Mouse (Mus musculus) gastrocnemius, postnatal 36 days (tissue): ENCODE measurements around the gene Ube2z. TPM values are rescaled to one million over a fixed set of nuclear protein-coding genes. Genes with fewer than 3 reads are reported as not detected.
A peak's percentile ranks its signal among the peaks of the same experiment; 100 is the strongest.

Source experiments
- DNase-seq, 2 experiments: peaks; one replicate each; pipeline ENCODE4 v3.0.0; 2022
- intact Hi-C: fragments of 180-260 bp; cut with DNase I; formaldehyde crosslinking; loops from one replicate; pipeline ENCODE4 v1.15.1; 2025
- total RNA-seq, 2 experiments: library from RNA; stranded (reverse); gene quantifications; 2 replicates each; pipeline ENCODE4 v1.2.3; 2021

Gene Ube2z
- total RNA-seq, 2 experiments from 2014 or later = 14.5 to 15.4 TPM

- intact Hi-C loops = no loop called here
- DNase-seq = no peak
Measured at GRCm38 (mm10) chr11:96015421-96015820, 49.8 kb downstream of the Ube2z start.

GRCm38 (mm10) chr11:96011982-96012381 is 53.2 kb downstream of the Ube2z start:
- intact Hi-C loops = no loop called here
- DNase-seq = no peak

GRCm38 (mm10) chr11:96008827-96009226 is 56.4 kb downstream of the Ube2z start:
- no peak for DNase-seq
- intact Hi-C loops = loop anchor here (10.0 kb wide), 1 partner anchor 196 kb away; no protein-coding TSS in a partner anchor

- DNase-seq = peak in 1 of 2 experiments; percentile 29
- intact Hi-C loops = loop anchor here (10.0 kb wide), 1 partner anchor 197 kb away; no protein-coding TSS in a partner anchor
Measured at GRCm38 (mm10) chr11:96007516-96008235, 57.5 kb downstream of the Ube2z start.

- peak in 1 of 2 experiments; percentile 20 for DNase-seq
- intact Hi-C loops = loop anchor here (10.0 kb wide), 1 partner anchor 198 kb away; no protein-coding TSS in a partner anchor
Measured at GRCm38 (mm10) chr11:96006852-96007515, 58.2 kb downstream of the Ube2z start.

- peak in 1 of 2 experiments; percentile 19 for DNase-seq
- intact Hi-C loops = loop anchor here (10.0 kb wide), 1 partner anchor 198 kb away; no protein-coding TSS in a partner anchor
Measured at GRCm38 (mm10) chr11:96006367-96006851, 58.8 kb downstream of the Ube2z start.

- intact Hi-C loops = loop anchor here (10.0 kb wide), 1 partner anchor 199 kb away; no protein-coding TSS in a partner anchor
- DNase-seq = peak in 1 of 2 experiments; percentile 45
Measured at GRCm38 (mm10) chr11:96005403-96006271, 59.6 kb downstream of the Ube2z start, which contains the start of gene Igf2bp1. Gene Igf2bp1 (minus strand): TSS chr11:96005940.

GRCm38 (mm10) chr11:96004793-96005402 is 60.3 kb downstream of the Ube2z start:
- no peak for DNase-seq
- intact Hi-C loops = loop anchor here (10.0 kb wide), 1 partner anchor 200 kb away; no protein-coding TSS in a partner anchor

- intact Hi-C loops = loop anchor here (10.0 kb wide), 1 partner anchor 201 kb away; no protein-coding TSS in a partner anchor
- DNase-seq = no peak
Measured at GRCm38 (mm10) chr11:96003969-96004792, 61.0 kb downstream of the Ube2z start.

- intact Hi-C loops = loop anchor here (10.0 kb wide), 1 partner anchor 202 kb away; no protein-coding TSS in a partner anchor
- DNase-seq = no peak
Measured at GRCm38 (mm10) chr11:96003100-96003900, 61.9 kb downstream of the Ube2z start.

Other genes with a start within 250 kb of the Ube2z start
- gene Phospho1, start 240.9 kb downstream of the Ube2z start, total RNA-seq = 100 to 1,000 TPM; 287 to 314 TPM
- 1 to 10 TPM; 4.2 to 5.5 TPM for gene Gngt2, start 228.2 kb downstream of the Ube2z start, total RNA-seq
- 1 to 10 TPM; 2.8 to 3.6 TPM for gene Abi3, start 222.9 kb downstream of the Ube2z start, total RNA-seq
- gene B4galnt2, start 150.5 kb downstream of the Ube2z start, total RNA-seq = not detected
- gene Igf2bp1, start 59.4 kb downstream of the Ube2z start, total RNA-seq = not detected
- not detected for gene Gip, start 40.8 kb downstream of the Ube2z start, total RNA-seq
- 10 to 100 TPM; 26.5 to 30.1 TPM for gene Snf8, start 30.5 kb downstream of the Ube2z start, total RNA-seq
- gene Atp5g1, start 10.3 kb upstream of the Ube2z start, total RNA-seq = 1,000 to 10,000 TPM; 1,399 to 1,465 TPM
- gene Calcoco2, start 46.6 kb upstream of the Ube2z start, total RNA-seq = not detected
- not detected for gene Ttll6, start 68.4 kb upstream of the Ube2z start, total RNA-seq
- gene Hoxb13, start 128.9 kb upstream of the Ube2z start, total RNA-seq = not detected
- gene Hoxb9, start 206.1 kb upstream of the Ube2z start, total RNA-seq = under 1 TPM in 1 of 2 experiments, not detected in 1; 0.10 TPM
- gene Hoxb8, start 216.5 kb upstream of the Ube2z start, total RNA-seq = under 1 TPM; 0.15 TPM
- under 1 TPM; 0.39 to 0.41 TPM for gene Hoxb7, start 221.2 kb upstream of the Ube2z start, total RNA-seq
- gene Hoxb6, start 227.1 kb upstream of the Ube2z start, total RNA-seq = under 1 TPM; 0.38 to 0.54 TPM
- gene Hoxb5, start 237.9 kb upstream of the Ube2z start, total RNA-seq = under 1 TPM; 0.52 to 0.61 TPM